In genomic region chr8:113341306-113341705, GRCm38 (mm10) we compare ENCODE assay signal across 30 mouse cellular contexts.
DNase-seq lines count a peak whose midpoint lies in the region; ATAC-seq and TF ChIP-seq lines count a peak whose summit lies in the region.
"Had no signal": no experiment of that assay in that cellular context is flagged by ENCODE, and none has a peak within 500 bp of the region (broad histone marks: within the 10 kb centered on the region; RNA-seq: fewer than 3 reads in every experiment).

No protein-coding gene starts in this region.

- H3K4me1 ChIP-seq in embryonic facial prominence, embryonic 10.5 days: peaks cover 9% of the 10 kb centered on the region
- H3K4me1 ChIP-seq: heart, embryonic 10.5 days; heart, embryonic 15.5 days; hindbrain, embryonic 13.5 days; limb, embryonic 10.5 days; limb, embryonic 15.5 days; liver, embryonic 13.5 days; megakaryocyte, embryonic 14.5 days; midbrain, embryonic 13.5 days; neural tube, embryonic 13.5 days; stomach, embryonic 15.5 days had no signal

- no peaks in the 10 kb centered on the region for H3K36me3 ChIP-seq in embryonic facial prominence, embryonic 10.5 days (replicated peaks)
- H3K36me3 ChIP-seq: heart, embryonic 10.5 days; heart, embryonic 15.5 days; hindbrain, embryonic 13.5 days; limb, embryonic 10.5 days; limb, embryonic 15.5 days; liver, embryonic 13.5 days; midbrain, embryonic 13.5 days; neural tube, embryonic 13.5 days; stomach, embryonic 15.5 days had no signal

- no peak overlapping the region for H3K27ac ChIP-seq in embryonic facial prominence, embryonic 10.5 days (replicated peaks)
- H3K27ac ChIP-seq in layer of hippocampus, adult 2 months: no peak overlapping the region
- H3K27ac ChIP-seq: forebrain, embryonic 13.5 days; heart, embryonic 10.5 days; heart, embryonic 15.5 days; hindbrain, embryonic 13.5 days; limb, embryonic 10.5 days; limb, embryonic 15.5 days; liver, embryonic 13.5 days; midbrain, embryonic 13.5 days; neural tube, embryonic 13.5 days; stomach, embryonic 15.5 days had no signal

- H3K27me3 ChIP-seq in embryonic facial prominence, embryonic 10.5 days (replicated peaks; ENCODE audit: low read depth, poor library complexity, severe bottlenecking): no peaks in the 10 kb centered on the region
- H3K27me3 ChIP-seq: forebrain, embryonic 13.5 days; heart, embryonic 15.5 days; hindbrain, embryonic 13.5 days; limb, embryonic 15.5 days; liver, embryonic 13.5 days; megakaryocyte, embryonic 14.5 days; midbrain, embryonic 13.5 days; neural tube, embryonic 13.5 days; stomach, embryonic 15.5 days had no signal

- no peak overlapping the region for H3K4me3 ChIP-seq in embryonic facial prominence, embryonic 10.5 days
- no peak overlapping the region for H3K4me3 ChIP-seq in layer of hippocampus, adult 2 months
- H3K4me3 ChIP-seq: forebrain, embryonic 13.5 days; heart, embryonic 10.5 days; heart, embryonic 15.5 days; hindbrain, embryonic 13.5 days; limb, embryonic 10.5 days; limb, embryonic 15.5 days; liver, embryonic 13.5 days; megakaryocyte, embryonic 14.5 days; midbrain, embryonic 13.5 days; neural tube, embryonic 13.5 days; stomach, embryonic 15.5 days had no signal

- DNase-seq in kidney, adult 11 months: peak; percentile 1
- no peak for DNase-seq in kidney, postnatal 14 days
- peak; percentile 15 for DNase-seq in adrenal gland, postnatal 10 days
- DNase-seq in adrenal gland, postnatal 36 days: peak; percentile 35 to 37
- DNase-seq in embryonic facial prominence, embryonic 10.5 days (ENCODE audit: low spot score): peak; percentile 21
- DNase-seq in layer of hippocampus, adult 2 months (ENCODE audit: low spot score in 2 of 2): no peak
- DNase-seq: cerebellum, adult 11 months; cerebellum, adult 9-10 months; cerebellum, postnatal 36 days; gastrocnemius, postnatal 10 days; liver, embryonic 13.5 days; lung, adult 18-20 months; lung, postnatal 4 days; retina, postnatal 1 day; right cerebral cortex, postnatal 14 days; thymus, postnatal 25 days had no signal

- no peaks in the 10 kb centered on the region for H3K9me3 ChIP-seq in embryonic facial prominence, embryonic 10.5 days
- H3K9me3 ChIP-seq: forebrain, embryonic 13.5 days; heart, embryonic 10.5 days; heart, embryonic 15.5 days; hindbrain, embryonic 13.5 days; limb, embryonic 10.5 days; limb, embryonic 15.5 days; liver, embryonic 13.5 days; midbrain, embryonic 13.5 days; neural tube, embryonic 13.5 days; stomach, embryonic 15.5 days had no signal

- 26% methylated on average over 10 of the region's 10 CpGs for WGBS in embryonic facial prominence, embryonic 10.5 days

- TF ChIP-seq CTCF in layer of hippocampus, adult 2 months (conservative IDR thresholded peaks at IDR 0.05): no peak

- ATAC-seq in activated CD4-positive, CD25-positive, alpha-beta regulatory T cell, adult 4 months: no peak
- ATAC-seq: CD4-positive, CD25-positive, alpha-beta regulatory T cell, adult 4 months; forebrain, embryonic 13.5 days; intestine, embryonic 16.5 days; lung, postnatal 0 days; midbrain, embryonic 13.5 days had no signal

Comparison
In these comparisons a context has a peak if more than half of its experiments do, and no peak if none do; other contexts are left out.
1. DNase-seq: peak in kidney, adult 11 months (single experiment), adrenal gland, postnatal 10 days (single experiment), adrenal gland, postnatal 36 days (2 of 2) and embryonic facial prominence, embryonic 10.5 days (single experiment); none in kidney, postnatal 14 days (single experiment) and layer of hippocampus, adult 2 months (0 of 2).